Mouse (Mus musculus): ENCODE measurements around the gene Vwf. TPM values are rescaled to one million over a fixed set of nuclear protein-coding genes. Genes with fewer than 3 reads are reported as not detected.
A peak's percentile ranks its signal among the peaks of the same experiment; 100 is the strongest.

Vwf gene
- polyA plus RNA-seq, 1 experiment, result 1.2 TPM

GRCm38 (mm10) chr6:125573189-125573928 is 26.8 kb downstream of the Vwf start:
- Histone ChIP-seq H3K27me3 (ENCODE audit: control insufficient read depth, insufficient read depth, insufficient read length) (no peaks in the 10 kb centered on the region), H3K4me2 (ENCODE audit: low read depth) (peak overlapping the region; percentile 97), H3K4me3 (peak overlapping the region; percentile 16), H3K79me2 (ENCODE audit: control insufficient read depth, insufficient read depth) (no peaks in the 10 kb centered on the region), H3ac (ENCODE audit: control insufficient read depth, insufficient read length) (no peak overlapping the region), H3K36me3 (ENCODE audit: control insufficient read depth, insufficient read depth) (no peaks in the 10 kb centered on the region)
- TF ChIP-seq MYOD1 (IDR thresholded peaks at IDR 0.05; ENCODE audit: control insufficient read depth in 1 of 3, insufficient read length in 2 of 3, low read depth in 2 of 3) (no peak), POLR2A (IDR thresholded peaks at IDR 0.05; ENCODE audit: insufficient read length, low read depth) (peak; percentile 21)

- no peaks in the 10 kb centered on the region for H3K27me3 ChIP-seq (ENCODE audit: control insufficient read depth, insufficient read depth, insufficient read length)
- H3K4me2 ChIP-seq (ENCODE audit: low read depth), result no peak overlapping the region
- H3K79me2 ChIP-seq (ENCODE audit: control insufficient read depth, insufficient read depth), result no peaks in the 10 kb centered on the region
- H3K36me3 ChIP-seq (ENCODE audit: control insufficient read depth, insufficient read depth), result no peaks in the 10 kb centered on the region
- TF ChIP-seq MYOD1 (IDR thresholded peaks at IDR 0.05; ENCODE audit: control insufficient read depth in 1 of 3, insufficient read length in 2 of 3, low read depth in 2 of 3), result peak in 1 of 3 experiments; percentile 57
- TF ChIP-seq TCF12 (IDR thresholded peaks at IDR 0.05; ENCODE audit: insufficient read depth, poor library complexity, severe bottlenecking), result no peak
- H3K4me3 ChIP-seq, result no peak overlapping the region
- no peak overlapping the region for H3ac ChIP-seq (ENCODE audit: control insufficient read depth, insufficient read length)
These were observed 28.5 kb downstream of the Vwf start for GRCm38 (mm10) chr6:125575080-125575479.

- Histone ChIP-seq H3K4me2 (ENCODE audit: low read depth) (peak overlapping the region; percentile 57), H3K79me2 (ENCODE audit: control insufficient read depth, insufficient read depth) (no peaks in the 10 kb centered on the region), H3K36me3 (ENCODE audit: control insufficient read depth, insufficient read depth) (no peaks in the 10 kb centered on the region), H3K4me3 (no peak overlapping the region), H3K27me3 (ENCODE audit: control insufficient read depth, insufficient read depth, insufficient read length) (no peaks in the 10 kb centered on the region), H3ac (ENCODE audit: control insufficient read depth, insufficient read length) (no peak overlapping the region)
- TF ChIP-seq USF1 (IDR thresholded peaks at IDR 0.05; ENCODE audit: low read depth), result no peak
- TF ChIP-seq MAX (IDR thresholded peaks at IDR 0.05; ENCODE audit: low read depth), result no peak
- TF ChIP-seq E2F4 (IDR thresholded peaks at IDR 0.05; ENCODE audit: insufficient read depth), result no peak
- no peak for TF ChIP-seq REST (IDR thresholded peaks at IDR 0.05; ENCODE audit: insufficient read depth, insufficient read length)
- TF ChIP-seq CEBPB (IDR thresholded peaks at IDR 0.05; ENCODE audit: insufficient read depth, poor library complexity, severe bottlenecking), result no peak
- TF ChIP-seq SRF (IDR thresholded peaks at IDR 0.05; ENCODE audit: control insufficient read depth, insufficient read length, low read depth), result no peak
- no peak for TF ChIP-seq MYOD1 (IDR thresholded peaks at IDR 0.05; ENCODE audit: control insufficient read depth in 1 of 3, insufficient read length in 2 of 3, low read depth in 2 of 3)
- no peak for TF ChIP-seq POLR2AphosphoS2 (IDR thresholded peaks at IDR 0.05; ENCODE audit: insufficient read length, low read depth)
These were observed 30.7 kb downstream of the Vwf start for GRCm38 (mm10) chr6:125577301-125577700.

DNA sequence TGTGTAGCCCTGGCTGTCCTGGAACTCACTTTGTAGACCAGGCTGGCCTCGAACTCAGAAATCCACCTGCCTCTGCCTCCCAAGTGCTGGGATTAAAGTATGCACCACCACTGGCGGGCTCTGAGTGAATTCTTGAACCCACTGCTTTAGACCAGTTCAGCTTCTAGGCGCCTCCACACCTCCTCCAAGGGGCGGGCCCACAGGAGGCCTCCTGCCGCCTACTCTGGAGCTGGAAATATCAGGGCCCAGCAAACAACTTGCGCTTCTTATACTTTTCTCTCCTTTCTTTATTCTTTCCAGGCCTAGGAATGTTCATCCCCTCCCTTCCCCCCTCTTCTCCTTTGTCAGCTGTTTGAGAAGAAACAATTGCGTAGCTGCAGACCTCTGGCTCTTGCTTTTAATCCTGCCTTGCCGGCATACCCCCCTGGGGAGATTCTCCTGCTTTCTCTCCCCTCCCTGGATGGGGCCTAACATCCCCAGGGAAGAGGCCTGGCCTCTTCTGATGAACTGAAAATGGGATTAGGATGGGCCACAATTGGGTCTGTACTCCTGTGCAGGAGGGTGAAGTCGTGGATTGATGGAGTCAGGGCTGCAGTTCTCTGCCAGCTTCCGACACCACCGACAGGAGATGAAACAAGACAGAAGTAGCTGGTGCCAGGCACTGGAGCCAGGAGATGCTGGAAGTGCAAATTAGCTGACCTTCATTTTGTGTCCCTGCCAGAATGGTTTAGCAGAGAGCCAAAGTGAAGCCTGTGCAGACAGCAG is 31.5 kb downstream of the Vwf start:
- no peaks in the 10 kb centered on the region for H3K79me2 ChIP-seq (ENCODE audit: control insufficient read depth, insufficient read depth)
- no peak for TF ChIP-seq SRF (IDR thresholded peaks at IDR 0.05; ENCODE audit: control insufficient read depth, insufficient read length, low read depth)
- no peak for TF ChIP-seq TCF3 (IDR thresholded peaks at IDR 0.05; ENCODE audit: insufficient read length, low read depth)
- no peak for TF ChIP-seq REST (IDR thresholded peaks at IDR 0.05; ENCODE audit: insufficient read depth, insufficient read length)
- no peak for TF ChIP-seq MAX (IDR thresholded peaks at IDR 0.05; ENCODE audit: low read depth)
- TF ChIP-seq MYOG (IDR thresholded peaks at IDR 0.05; ENCODE audit: control insufficient read depth in 1 of 3, insufficient read depth in 1 of 3, insufficient read length in 2 of 3, low read depth in 2 of 3), result no peak
- no peak for TF ChIP-seq POLR2AphosphoS2 (IDR thresholded peaks at IDR 0.05; ENCODE audit: insufficient read length, low read depth)
- TF ChIP-seq MYOD1 (IDR thresholded peaks at IDR 0.05; ENCODE audit: control insufficient read depth in 1 of 3, insufficient read length in 2 of 3, low read depth in 2 of 3), result no peak
- no peak for TF ChIP-seq TCF12 (IDR thresholded peaks at IDR 0.05; ENCODE audit: insufficient read depth, poor library complexity, severe bottlenecking)
- TF ChIP-seq POLR2A (IDR thresholded peaks at IDR 0.05; ENCODE audit: insufficient read length, low read depth), result no peak
- no peak for TF ChIP-seq CEBPB (IDR thresholded peaks at IDR 0.05; ENCODE audit: insufficient read depth, poor library complexity, severe bottlenecking)
- TF ChIP-seq E2F4 (IDR thresholded peaks at IDR 0.05; ENCODE audit: insufficient read depth), result no peak
- no peak for TF ChIP-seq USF1 (IDR thresholded peaks at IDR 0.05; ENCODE audit: low read depth)
- H3K27me3 ChIP-seq (ENCODE audit: control insufficient read depth, insufficient read depth, insufficient read length), result no peaks in the 10 kb centered on the region
- H3K4me3 ChIP-seq, result no peak overlapping the region
- H3K4me2 ChIP-seq (ENCODE audit: low read depth), result peak overlapping the region; percentile 57
- H3K36me3 ChIP-seq (ENCODE audit: control insufficient read depth, insufficient read depth), result no peaks in the 10 kb centered on the region
- H3ac ChIP-seq (ENCODE audit: control insufficient read depth, insufficient read length), result no peak overlapping the region

- H3K36me3 ChIP-seq (ENCODE audit: control insufficient read depth, insufficient read depth), result no peaks in the 10 kb centered on the region
- TF ChIP-seq POLR2A (IDR thresholded peaks at IDR 0.05; ENCODE audit: insufficient read length, low read depth) (no peak), MAX (IDR thresholded peaks at IDR 0.05; ENCODE audit: low read depth) (no peak), E2F4 (IDR thresholded peaks at IDR 0.05; ENCODE audit: insufficient read depth) (no peak), REST (IDR thresholded peaks at IDR 0.05; ENCODE audit: insufficient read depth, insufficient read length) (no peak), MYOD1 (IDR thresholded peaks at IDR 0.05; ENCODE audit: control insufficient read depth in 1 of 3, insufficient read length in 2 of 3, low read depth in 2 of 3) (no peak), MYOG (IDR thresholded peaks at IDR 0.05; ENCODE audit: control insufficient read depth in 1 of 3, insufficient read depth in 1 of 3, insufficient read length in 2 of 3, low read depth in 2 of 3) (no peak), SRF (IDR thresholded peaks at IDR 0.05; ENCODE audit: control insufficient read depth, insufficient read length, low read depth) (no peak), CEBPB (IDR thresholded peaks at IDR 0.05; ENCODE audit: insufficient read depth, poor library complexity, severe bottlenecking) (no peak), USF1 (IDR thresholded peaks at IDR 0.05; ENCODE audit: low read depth) (no peak), POLR2AphosphoS2 (IDR thresholded peaks at IDR 0.05; ENCODE audit: insufficient read length, low read depth) (no peak), TCF3 (IDR thresholded peaks at IDR 0.05; ENCODE audit: insufficient read length, low read depth) (no peak), TCF12 (IDR thresholded peaks at IDR 0.05; ENCODE audit: insufficient read depth, poor library complexity, severe bottlenecking) (no peak)
- no peaks in the 10 kb centered on the region for H3K79me2 ChIP-seq (ENCODE audit: control insufficient read depth, insufficient read depth)
- H3K27me3 ChIP-seq (ENCODE audit: control insufficient read depth, insufficient read depth, insufficient read length), result no peaks in the 10 kb centered on the region
- H3K4me3 ChIP-seq, result no peak overlapping the region
- no peak overlapping the region for H3ac ChIP-seq (ENCODE audit: control insufficient read depth, insufficient read length)
- no peak overlapping the region for H3K4me2 ChIP-seq (ENCODE audit: low read depth)
These were observed 32.1 kb downstream of the Vwf start for GRCm38 (mm10) chr6:125578647-125579011.

All from myocyte (in vitro differentiated cells).